Mouse (Mus musculus): ENCODE measurements around the gene Gm11239.
"Not testable (repeated sequence)": the region's sequence is repeated elsewhere in the genome, so short reads cannot be mapped to it uniquely, and the experiment has no call there.

The Gm11239 gene

GRCm38 (mm10) chr4:73668054-73668453, at the start of gene Gm11239:
Gene Gm11239 (plus strand): TSS chr4:73668354.
- DNase-seq, result not testable (repeated sequence)

GRCm38 (mm10) chr4:73622684-73623083, 45.5 kb upstream of the Gm11239 start, which contains the start of gene Gm11237:
Gene Gm11237 (plus strand): TSS chr4:73622984.
- not testable (repeated sequence) for DNase-seq

GRCm38 (mm10) chr4:73637821-73638220, 30.3 kb upstream of the Gm11239 start, which contains the start of gene Gm11236:
Gene Gm11236 (plus strand): TSS chr4:73638121.
- DNase-seq, result not testable (repeated sequence)

GRCm38 (mm10) chr4:73661864-73662263, 6.3 kb upstream of the Gm11239 start:
- DNase-seq, result not testable (repeated sequence)

GRCm38 (mm10) chr4:73683216-73683615, 15.1 kb downstream of the Gm11239 start, which contains the start of gene Gm428:
Gene Gm428 (plus strand): TSS chr4:73683516.
- not testable (repeated sequence) for DNase-seq

GRCm38 (mm10) chr4:73718761-73719160, 50.6 kb downstream of the Gm11239 start:
- no peak for DNase-seq

GRCm38 (mm10) chr4:73719819-73720218, 51.7 kb downstream of the Gm11239 start:
- no peak for DNase-seq
